Mouse (Mus musculus) limb, embryonic 14.5 days (tissue): Measurements from ENCODE around the gene Utf1. TPM values are rescaled to one million over a fixed set of nuclear protein-coding genes. Genes with fewer than 3 reads are reported as not detected.

Source experiments
- ATAC-seq: fragments of 200-750 bp; cut with Nextera tagmentation; 2 replicates; pipeline ENCODE4 v1.8.0; 2017; ENCODE audit warnings: low read depth, moderate number of reproducible peaks, moderate TSS enrichment; ENCODE audit not compliant: low FRiP score
- DNase-seq: peaks from one replicate; pipeline ENCODE4 v3.0.0-alpha.2; 2015; ENCODE audit warnings: low spot score
- H3K27ac ChIP-seq: fragments of 300-500 bp; sonication (generic); replicated peaks from 2 replicates; pipeline ENCODE4 v1.5.1; 2014; ENCODE audit warnings: low read depth, mild to moderate bottlenecking, low read length, moderate library complexity, mixed read lengths
- H3K27me3 ChIP-seq: fragments of 300-500 bp; sonication (generic); 2 replicates; pipeline ENCODE4 v1.6.1; 2014; ENCODE audit warnings: low read length, mixed read lengths; ENCODE audit not compliant: control insufficient read depth, insufficient read depth
- H3K36me3 ChIP-seq: fragments of 300-500 bp; sonication (generic); 2 replicates; pipeline ENCODE4 v1.6.1; 2014; ENCODE audit warnings: mild to moderate bottlenecking, low read length, moderate library complexity, mixed read lengths; ENCODE audit not compliant: control insufficient read depth, insufficient read depth
- H3K4me1 ChIP-seq: fragments of 300-500 bp; sonication (generic); 2 replicates; pipeline ENCODE4 v1.6.1; 2014; ENCODE audit warnings: antibody characterized with exemption, low read length, mixed read lengths; ENCODE audit not compliant: control insufficient read depth, insufficient read depth
- H3K4me2 ChIP-seq: fragments of 300-500 bp; sonication (generic); replicated peaks from 2 replicates; pipeline ENCODE4 v1.6.1; 2014; ENCODE audit warnings: low read depth, mild to moderate bottlenecking, low read length, moderate library complexity; ENCODE audit not compliant: severe bottlenecking
- H3K4me3 ChIP-seq: fragments of 300-500 bp; sonication (generic); replicated peaks from 2 replicates; pipeline ENCODE4 v1.5.1; 2014; ENCODE audit warnings: low read length
- H3K9ac ChIP-seq: fragments of 300-500 bp; sonication (generic); 2 replicates; pipeline ENCODE4 v1.6.1; 2014; ENCODE audit warnings: mild to moderate bottlenecking, low read depth, low read length, moderate library complexity; ENCODE audit not compliant: severe bottlenecking
- H3K9me3 ChIP-seq: fragments of 300-500 bp; sonication (generic); 2 replicates; pipeline ENCODE4 v1.6.1; 2016; ENCODE audit warnings: low read length; ENCODE audit not compliant: control insufficient read depth
- POLR2A ChIP-seq: fragments of 200-500 bp; IDR thresholded peaks from 2 replicates; pipeline ENCODE4 v1.8.0; 2012; ENCODE audit warnings: inconsistent platforms, mild to moderate bottlenecking, moderate library complexity, borderline replicate concordance; ENCODE audit not compliant: insufficient read depth, insufficient read length; ENCODE audit errors: extremely low read depth
- WGBS: fragments of 180-500 bp; shearing (Covaris S2); extraction: QIAGEN DNeasy Blood & Tissue Kit; methylation state at CpG from one replicate; pipeline ENCODE4 v1.1.7; 2014; 5-methylcytosine and 5-hydroxymethylcytosine counted together
- polyA plus RNA-seq, 2 experiments: library from polyadenylated mRNA; depleted of rRNA in 1 of 2; stranded (reverse) in 1 of 2; unstranded in 1 of 2; fragments of >200 nt; fragmentation: Nextera tagmentation in 1 of 2; extraction: Ambion mirVana in 1 of 2; gene quantifications; 2 replicates each; pipeline versions ENCODE4 v1.2.1 to v1.2.3; 2012 to 2014

Utf1 gene
- polyA plus RNA-seq, 2 experiments: 0.11 to 0.15 TPM

- H3K4me3 ChIP-seq: no peak overlapping the region
- DNase-seq (no peak), ATAC-seq (no peak)
- H3K36me3 ChIP-seq: no peaks in the 10 kb centered on the region; the same call in 1 of the 2 replicates
- H3K27ac ChIP-seq: no peak overlapping the region
- no peak overlapping the region for H3K4me2 ChIP-seq
- TF ChIP-seq POLR2A: no peak
- no peaks in the 10 kb centered on the region for H3K4me1 ChIP-seq
- H3K27me3 ChIP-seq: no peaks in the 10 kb centered on the region
- no peak overlapping the region for H3K9ac ChIP-seq
- no peaks in the 10 kb centered on the region for H3K9me3 ChIP-seq
- WGBS: 78% methylated on average over 10 of the region's 11 CpGs
These were observed 38.5 kb downstream of the Utf1 start for GRCm38 (mm10) chr7:139982058-139982457.

DNA sequence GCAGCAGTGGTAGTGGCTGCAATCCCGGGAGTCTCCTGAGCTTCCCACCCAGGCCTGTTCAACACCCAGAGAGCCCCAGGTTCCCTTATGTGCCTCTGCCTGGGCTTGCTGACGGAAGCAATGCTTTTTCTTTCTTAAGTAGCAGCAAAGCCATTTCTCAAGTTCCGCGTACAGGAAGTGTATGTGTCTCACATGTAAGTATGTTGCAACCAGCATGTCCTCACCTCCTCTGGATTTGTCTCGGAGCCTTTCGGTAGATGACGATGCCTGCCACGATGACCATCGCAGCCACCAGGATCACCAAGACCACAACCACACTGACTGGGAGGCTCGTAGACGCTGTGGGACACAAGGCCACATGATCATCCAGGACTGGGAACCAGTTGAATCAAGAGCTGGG lies 40.9 kb downstream of the Utf1 start:
- 92% methylated on average over 11 of the region's 11 CpGs for WGBS
- ATAC-seq (no peak), DNase-seq (no peak)
- Histone ChIP-seq H3K9ac (no peak overlapping the region), H3K27ac (no peak overlapping the region), H3K36me3 (no peaks in the 10 kb centered on the region; the same call in 1 of the 2 replicates), H3K4me3 (no peak overlapping the region), H3K4me2 (no peak overlapping the region), H3K4me1 (no peaks in the 10 kb centered on the region), H3K27me3 (no peaks in the 10 kb centered on the region), H3K9me3 (no peaks in the 10 kb centered on the region)
- no peak for TF ChIP-seq POLR2A

DNA sequence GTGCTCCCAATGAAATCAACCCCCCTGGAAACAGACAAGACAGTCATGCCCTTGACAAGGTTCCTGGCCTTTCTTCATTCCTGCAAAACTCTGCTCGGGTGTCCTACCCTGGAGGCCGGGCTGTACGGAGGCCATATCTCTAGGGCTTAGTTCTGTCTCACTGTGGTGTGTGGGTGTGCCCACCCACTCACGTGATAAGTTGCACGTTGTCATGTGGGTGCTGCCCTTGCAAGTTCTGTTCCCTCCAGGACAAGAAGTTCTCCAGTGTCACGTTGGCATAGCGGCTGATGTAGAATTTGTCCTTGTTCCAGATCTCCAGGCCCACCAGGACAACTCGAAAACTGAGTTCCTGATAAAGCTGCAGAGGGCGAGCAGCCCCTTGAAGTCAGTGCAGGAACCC lies 44.7 kb downstream of the Utf1 start:
- TF ChIP-seq POLR2A: no peak
- Histone ChIP-seq H3K27ac (no peak overlapping the region), H3K4me2 (no peak overlapping the region), H3K4me1 (no peaks in the 10 kb centered on the region), H3K9ac (no peak overlapping the region), H3K36me3 (no peaks in the 10 kb centered on the region; the same call in 1 of the 2 replicates), H3K4me3 (no peak overlapping the region), H3K9me3 (no peaks in the 10 kb centered on the region), H3K27me3 (no peaks in the 10 kb centered on the region)
- DNase-seq (no peak), ATAC-seq (no peak)
- 96% methylated on average over 9 of the region's 9 CpGs for whole genome bisulfite sequencing

- Histone ChIP-seq H3K4me1 (no peaks in the 10 kb centered on the region), H3K4me2 (no peak overlapping the region), H3K27me3 (no peaks in the 10 kb centered on the region), H3K27ac (no peak overlapping the region), H3K4me3 (no peak overlapping the region), H3K9me3 (no peaks in the 10 kb centered on the region), H3K9ac (no peak overlapping the region), H3K36me3 (peaks cover 16% of the 10 kb centered on the region)
- no peak for ATAC-seq
- no peak for DNase-seq
- WGBS: 62% methylated on average over 8 of the region's 8 CpGs
- no peak for TF ChIP-seq POLR2A
These were observed 47.3 kb downstream of the Utf1 start for GRCm38 (mm10) chr7:139990864-139991394.

GRCm38 (mm10) chr7:139992406-139992805 lies 48.8 kb downstream of the Utf1 start, which contains the start of gene Adam8:
Gene Adam8 (minus strand): TSS chr7:139992562.
- no peaks in the 10 kb centered on the region for H3K4me1 ChIP-seq
- H3K4me2 ChIP-seq: no peak within 1 kb of the TSS
- H3K9ac ChIP-seq: no peak within 1 kb of the TSS
- DNase-seq (no peak), ATAC-seq (no peak)
- no peak within 1 kb of the TSS for H3K27ac ChIP-seq
- no peaks in the 10 kb centered on the region for H3K27me3 ChIP-seq
- no peak within 1 kb of the TSS for H3K4me3 ChIP-seq
- WGBS: 20% methylated on average over 7 of the region's 7 CpGs
- H3K36me3 ChIP-seq: peaks cover 31% of the 10 kb centered on the region
- no peak for TF ChIP-seq POLR2A
- no peaks in the 10 kb centered on the region for H3K9me3 ChIP-seq
